Mouse (Mus musculus) lung, embryonic 16.5 days (tissue): ENCODE data around the gene F11r. TPM values are rescaled to one million over a fixed set of nuclear protein-coding genes. Genes with fewer than 3 reads are reported as not detected.

Experiments used
- ATAC-seq: fragments of 200-750 bp; cut with Nextera tagmentation; 2 replicates; pipeline ENCODE4 v1.8.0; 2017; ENCODE audit warnings: low read depth, mild to moderate bottlenecking, moderate library complexity
- H3K27ac ChIP-seq: fragments of 300-500 bp; sonication (generic); 2 replicates; pipeline ENCODE4 v1.5.1; 2014; ENCODE audit warnings: mild to moderate bottlenecking, control low read depth, low read length
- H3K27me3 ChIP-seq: fragments of 300-500 bp; sonication (generic); 2 replicates; pipeline ENCODE4 v1.6.1; 2014; ENCODE audit warnings: low read depth, low read length, mixed read lengths; ENCODE audit not compliant: control insufficient read depth, insufficient read depth
- H3K36me3 ChIP-seq: fragments of 300-500 bp; sonication (generic); 2 replicates; pipeline ENCODE4 v1.6.1; 2014; ENCODE audit warnings: low read length; ENCODE audit not compliant: control insufficient read depth, insufficient read depth
- H3K4me1 ChIP-seq: fragments of 300-500 bp; sonication (generic); replicated peaks from 2 replicates; pipeline ENCODE4 v1.6.1; 2014; ENCODE audit warnings: low read length, mixed read lengths; ENCODE audit not compliant: control insufficient read depth, insufficient read depth
- H3K4me2 ChIP-seq: fragments of 300-500 bp; sonication (generic); 2 replicates; pipeline ENCODE4 v1.6.1; 2014; ENCODE audit warnings: low read depth, low read length, control low read depth
- H3K4me3 ChIP-seq: fragments of 300-500 bp; sonication (generic); 2 replicates; pipeline ENCODE4 v1.5.1; 2014; ENCODE audit warnings: mild to moderate bottlenecking, low read length, control low read depth
- H3K9ac ChIP-seq: fragments of 300-500 bp; sonication (generic); 2 replicates; pipeline ENCODE4 v1.6.1; 2014; ENCODE audit warnings: low read length, control low read depth
- H3K9me3 ChIP-seq: fragments of 300-500 bp; sonication (generic); 2 replicates; pipeline ENCODE4 v1.6.1; 2016; ENCODE audit warnings: low read length; ENCODE audit not compliant: control insufficient read depth
- WGBS: fragments of 180-500 bp; shearing (Covaris S2); extraction: QIAGEN DNeasy Blood & Tissue Kit; methylation state at CpG from one replicate; pipeline ENCODE4 v1.1.7; 2014; 5-methylcytosine and 5-hydroxymethylcytosine counted together
- polyA plus RNA-seq: library from polyadenylated mRNA; unstranded; fragments of >200 nt; fragmentation: Nextera tagmentation; extraction: Ambion mirVana; gene quantifications from 2 replicates; pipeline ENCODE4 v1.2.1, GENCODE M21; 2015

F11r gene
- polyA plus RNA-seq, 1 experiment from 2014 or later = 134 TPM

DNA sequence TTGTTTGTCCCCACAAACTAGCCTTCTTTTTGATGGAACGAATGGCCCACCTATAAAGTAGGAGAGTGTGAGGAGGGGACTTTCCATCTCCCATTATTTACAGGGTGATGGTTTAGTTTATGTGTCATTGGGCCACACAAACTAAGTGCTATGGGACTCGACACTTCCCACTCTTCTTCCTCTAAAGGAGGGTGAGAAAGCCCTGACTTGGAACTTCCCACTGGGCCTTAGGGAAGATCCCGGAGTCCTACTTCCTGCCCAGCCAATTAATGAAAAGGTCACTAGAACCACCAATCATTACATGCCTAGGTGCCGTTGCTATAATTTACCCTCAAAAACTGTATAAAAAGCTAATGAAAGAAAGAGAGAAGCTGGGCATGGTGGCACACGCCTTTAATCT, 5.2 kb upstream of the F11r start:
- peaks cover 6% of the 10 kb centered on the region for H3K4me1 ChIP-seq
- H3K4me2 ChIP-seq = no peak overlapping the region
- no peak overlapping the region for H3K4me3 ChIP-seq
- no peak for ATAC-seq
- no peaks in the 10 kb centered on the region for H3K36me3 ChIP-seq
- H3K9ac ChIP-seq = no peak overlapping the region
- 73% methylated on average over 5 of the region's 5 CpGs for WGBS
- H3K9me3 ChIP-seq = no peaks in the 10 kb centered on the region
- H3K27ac ChIP-seq = no peak overlapping the region
- no peaks in the 10 kb centered on the region for H3K27me3 ChIP-seq

DNA sequence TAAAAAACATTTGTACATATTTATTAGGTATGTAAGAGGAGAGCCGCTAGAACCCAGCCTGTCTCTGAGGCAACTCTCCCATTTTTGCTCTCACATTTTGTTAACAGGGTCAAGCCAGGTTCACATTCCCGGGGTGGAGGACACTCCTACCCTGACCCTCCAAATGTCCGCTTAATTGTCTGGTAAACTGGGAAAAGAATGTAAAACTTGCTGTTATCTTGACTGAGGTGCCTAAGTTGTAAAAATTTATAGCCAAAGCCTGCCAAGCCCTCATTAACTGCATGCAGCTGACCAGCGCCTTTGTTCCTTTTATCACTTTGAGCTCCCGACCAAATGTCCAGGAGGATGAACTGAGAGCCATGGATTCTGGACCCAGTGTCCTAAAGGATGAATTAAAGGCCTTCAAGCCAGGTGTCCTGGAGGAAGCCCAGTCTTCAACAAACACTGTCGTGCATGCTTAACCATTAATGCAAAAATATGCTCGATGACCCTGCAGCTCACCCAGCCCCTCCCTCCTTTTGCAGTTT, 2.0 kb upstream of the F11r start:
- Histone ChIP-seq H3K4me3 (no peak overlapping the region), H3K9me3 (no peaks in the 10 kb centered on the region), H3K36me3 (no peaks in the 10 kb centered on the region), H3K27me3 (no peaks in the 10 kb centered on the region), H3K27ac (no peak overlapping the region), H3K4me2 (no peak overlapping the region), H3K9ac (no peak overlapping the region), H3K4me1 (peaks cover 16% of the 10 kb centered on the region)
- 23% methylated on average over 7 of the region's 7 CpGs for WGBS
- ATAC-seq = no peak

DNA sequence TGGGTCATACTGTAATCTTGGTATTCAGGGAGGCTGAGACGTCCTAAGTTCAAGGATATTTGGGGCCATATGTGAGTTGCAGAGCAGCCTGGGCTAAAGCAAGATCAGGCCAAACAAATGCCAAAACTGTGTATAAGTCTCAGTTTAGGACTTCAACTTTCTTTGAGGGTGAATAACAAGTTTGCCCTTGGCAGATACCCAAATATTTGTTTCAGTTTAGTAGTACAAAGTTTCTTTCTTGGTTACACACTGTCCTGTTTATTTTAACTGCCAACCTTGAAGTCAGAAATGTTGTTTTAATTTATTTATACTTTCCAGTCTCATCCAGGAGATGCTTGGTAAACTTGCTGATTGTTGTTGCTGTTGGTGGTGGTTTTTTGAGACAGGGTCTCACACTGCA, 1.4 kb upstream of the F11r start:
- Histone ChIP-seq H3K36me3 (no peaks in the 10 kb centered on the region), H3K4me1 (peaks cover 20% of the 10 kb centered on the region), H3K9me3 (no peaks in the 10 kb centered on the region), H3K27ac (no peak overlapping the region), H3K4me2 (no peak overlapping the region), H3K9ac (no peak overlapping the region), H3K4me3 (no peak overlapping the region), H3K27me3 (no peaks in the 10 kb centered on the region)
- 26% methylated on average over 1 of the region's 1 CpGs for WGBS
- ATAC-seq = no peak

- ATAC-seq = peak; percentile 10; the same call in 1 of the 2 replicates
- peak overlapping the region; percentile 43 for H3K27ac ChIP-seq
- peak overlapping the region; percentile 64 for H3K9ac ChIP-seq
- H3K27me3 ChIP-seq = no peaks in the 10 kb centered on the region
- peak overlapping the region; percentile 57 for H3K4me3 ChIP-seq
- H3K4me2 ChIP-seq = peak overlapping the region; percentile 64
- H3K9me3 ChIP-seq = no peaks in the 10 kb centered on the region
- no peaks in the 10 kb centered on the region for H3K36me3 ChIP-seq
- peaks cover 36% of the 10 kb centered on the region for H3K4me1 ChIP-seq
- WGBS = 5% methylated on average over 18 of the region's 18 CpGs
These were observed 807 bp downstream of the F11r start for GRCm38 (mm10) chr1:171438014-171438670.

GRCm38 (mm10) chr1:171439072-171439471, 1.7 kb downstream of the F11r start:
- H3K4me3 ChIP-seq = peak overlapping the region; percentile 57
- peaks cover 36% of the 10 kb centered on the region for H3K4me1 ChIP-seq
- H3K9me3 ChIP-seq = no peaks in the 10 kb centered on the region
- H3K27me3 ChIP-seq = no peaks in the 10 kb centered on the region
- peak overlapping the region; percentile 91 for H3K27ac ChIP-seq
- no peaks in the 10 kb centered on the region for H3K36me3 ChIP-seq
- 17% methylated on average over 8 of the region's 8 CpGs for WGBS
- H3K9ac ChIP-seq = peak overlapping the region; percentile 64
- H3K4me2 ChIP-seq = peak overlapping the region; percentile 64
- ATAC-seq = no peak

GRCm38 (mm10) chr1:171440025-171440725, 2.8 kb downstream of the F11r start:
- no peaks in the 10 kb centered on the region for H3K36me3 ChIP-seq
- WGBS = 15% methylated on average over 9 of the region's 9 CpGs
- H3K9ac ChIP-seq = peak overlapping the region; percentile 61
- peak overlapping the region; percentile 64 for H3K4me2 ChIP-seq
- H3K27ac ChIP-seq = peak overlapping the region; percentile 91
- peak; percentile 56 for ATAC-seq
- peaks cover 36% of the 10 kb centered on the region for H3K4me1 ChIP-seq
- peak overlapping the region; percentile 57 for H3K4me3 ChIP-seq
- no peaks in the 10 kb centered on the region for H3K9me3 ChIP-seq
- H3K27me3 ChIP-seq = no peaks in the 10 kb centered on the region

DNA sequence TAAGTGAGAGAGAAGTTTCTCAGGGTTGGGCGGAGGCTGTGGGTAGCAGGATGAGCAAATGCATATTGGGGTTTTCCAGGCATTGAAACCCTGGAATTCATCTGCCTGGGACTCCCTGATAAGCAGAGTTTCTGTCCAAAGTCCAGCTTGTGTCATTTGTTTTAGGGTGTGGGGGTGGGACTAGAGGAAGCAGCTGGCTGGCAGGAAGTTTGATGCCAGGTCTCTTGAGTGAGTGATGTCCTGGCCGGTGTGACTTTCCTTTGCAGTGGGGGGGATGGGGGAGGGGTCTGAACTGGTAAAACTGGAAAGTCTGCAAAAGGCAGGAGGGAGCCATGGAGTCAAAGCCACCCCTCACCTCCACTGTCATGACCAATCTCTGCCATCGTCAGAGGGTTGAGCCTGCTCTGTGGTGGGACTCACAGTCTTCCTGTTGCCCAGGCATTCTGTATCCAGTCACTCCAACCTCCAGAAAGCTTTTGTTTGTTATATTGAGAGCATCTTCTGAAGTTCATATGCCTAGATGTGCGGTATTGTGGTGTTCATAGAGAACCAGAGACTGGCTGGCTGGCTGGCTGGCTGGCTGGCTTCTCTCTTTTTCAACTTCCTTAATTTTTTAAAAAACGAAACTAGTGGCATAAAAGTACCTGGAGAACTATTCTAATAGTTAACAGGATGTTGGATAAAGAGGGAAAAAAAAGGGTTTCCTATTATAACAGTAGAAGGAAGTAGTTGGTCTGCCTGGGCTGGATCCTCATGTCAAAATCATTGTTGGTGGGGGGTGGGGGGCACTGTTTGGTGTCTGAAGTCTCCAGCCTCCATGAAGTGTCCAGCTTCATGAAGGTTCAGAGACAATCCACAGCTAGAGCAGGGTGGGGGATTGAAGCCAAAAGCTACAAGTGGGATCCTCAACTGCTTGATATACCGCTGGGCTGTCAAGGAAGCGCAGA, 4.4 kb downstream of the F11r start:
- no peaks in the 10 kb centered on the region; the same call in 1 of the 2 replicates for H3K9me3 ChIP-seq
- peak; percentile 37 for ATAC-seq
- H3K9ac ChIP-seq = no peak overlapping the region

GRCm38 (mm10) chr1:171442413-171442760, 5.1 kb downstream of the F11r start:
- peaks cover 36% of the 10 kb centered on the region for H3K4me1 ChIP-seq
- 0 out of 2 replicates have a peak overlapping the region, but pooled peaks have one; percentile 8 for H3K4me3 ChIP-seq
- WGBS = 66% methylated on average over 8 of the region's 8 CpGs
- H3K27me3 ChIP-seq = no peaks in the 10 kb centered on the region
- H3K9ac ChIP-seq = no peak overlapping the region
- H3K9me3 ChIP-seq = no peaks in the 10 kb centered on the region; the same call in 1 of the 2 replicates
- H3K4me2 ChIP-seq = peak overlapping the region; percentile 64
- ATAC-seq = no peak
- H3K27ac ChIP-seq = peak overlapping the region; percentile 91
- H3K36me3 ChIP-seq = no peaks in the 10 kb centered on the region

More for the DNA sequence above, 4.4 kb downstream of the F11r start:
- Histone ChIP-seq H3K27me3 (no peaks in the 10 kb centered on the region), H3K36me3 (no peaks in the 10 kb centered on the region), H3K4me3 (peak overlapping the region; percentile 8), H3K27ac (peak overlapping the region; percentile 91), H3K4me2 (peak overlapping the region; percentile 64), H3K4me1 (peaks cover 34% of the 10 kb centered on the region)
- 34% methylated on average over 7 of the region's 7 CpGs for WGBS
